33 mouse cellular contexts compared by ENCODE assay signal in genomic region chr10:77556631-77557030, GRCm38 (mm10). TPM values are rescaled to one million over a fixed set of nuclear protein-coding genes. Genes with fewer than 3 reads are reported as not detected.
DNase-seq lines count a peak whose midpoint lies in the region; ATAC-seq and TF ChIP-seq lines count a peak whose summit lies in the region.
"Had no signal": no experiment of that assay in that cellular context is flagged by ENCODE, and none has a peak within 500 bp of the region (broad histone marks: within the 10 kb centered on the region; RNA-seq: fewer than 3 reads in every experiment).

No protein-coding gene starts in this region.

- no peak overlapping the region for H3K4me3 ChIP-seq in layer of hippocampus, adult 2 months
- H3K4me3 ChIP-seq in forebrain, embryonic 16.5 days (replicated peaks; ENCODE audit: low read length), result no peak overlapping the region
- H3K4me3 ChIP-seq: forebrain, embryonic 13.5 days; hindbrain, embryonic 13.5 days; kidney, embryonic 15.5 days; left cerebral cortex, adult 2 months; limb, embryonic 13.5 days; lung, embryonic 15.5 days; midbrain, embryonic 10.5 days; midbrain, embryonic 15.5 days; neural tube, embryonic 15.5 days; stomach, embryonic 15.5 days had no signal

- peak; percentile 39 to 70 for DNase-seq in layer of hippocampus, adult 2 months (ENCODE audit: low spot score in 2 of 2)
- no peak for DNase-seq in layer of hippocampus, adult 9-10 months (ENCODE audit: low spot score)
- DNase-seq in cerebellum, postnatal 4 days (ENCODE audit: low spot score in 2 of 2), result no peak
- DNase-seq in adrenal gland, postnatal 14 days, result no peak
- DNase-seq: adrenal gland, postnatal 36 days; cerebellum, adult 2 months; cerebellum, postnatal 25 days; gastrocnemius, postnatal 14 days; heart, postnatal 14 days; kidney, adult 11 months; kidney, postnatal 36 days; retina, postnatal 1 day; right cerebral cortex, postnatal 25 days; thymus, postnatal 14 days had no signal

- H3K4me2 ChIP-seq in forebrain, embryonic 16.5 days (ENCODE audit: low read length), result no peak overlapping the region
- H3K4me2 ChIP-seq: forebrain, embryonic 13.5 days; hindbrain, embryonic 13.5 days; kidney, embryonic 15.5 days; limb, embryonic 13.5 days; liver, embryonic 11.5 days; lung, embryonic 15.5 days; midbrain, embryonic 15.5 days; neural tube, embryonic 15.5 days; stomach, embryonic 15.5 days had no signal

- H3K9ac ChIP-seq in forebrain, embryonic 16.5 days (replicated peaks; ENCODE audit: low read depth, low read length), result no peak overlapping the region
- H3K9ac ChIP-seq: forebrain, embryonic 13.5 days; hindbrain, embryonic 13.5 days; kidney, embryonic 15.5 days; limb, embryonic 13.5 days; lung, embryonic 15.5 days; midbrain, embryonic 15.5 days; neural tube, embryonic 15.5 days; stomach, embryonic 15.5 days had no signal

- H3K4me1 ChIP-seq in forebrain, embryonic 16.5 days (replicated peaks; ENCODE audit: control insufficient read depth, insufficient read depth, low read length), result no peaks in the 10 kb centered on the region
- H3K4me1 ChIP-seq: forebrain, embryonic 13.5 days; hindbrain, embryonic 13.5 days; kidney, embryonic 15.5 days; limb, embryonic 13.5 days; lung, embryonic 15.5 days; midbrain, embryonic 10.5 days; midbrain, embryonic 15.5 days; neural tube, embryonic 15.5 days; stomach, embryonic 15.5 days had no signal

- no peak for TF ChIP-seq CTCF in layer of hippocampus, adult 2 months (conservative IDR thresholded peaks at IDR 0.05)

- WGBS in forebrain, embryonic 16.5 days, result 90% methylated on average over 7 of the region's 7 CpGs

- no peaks in the 10 kb centered on the region for H3K36me3 ChIP-seq in forebrain, embryonic 16.5 days (ENCODE audit: control insufficient read depth, insufficient read depth)
- H3K36me3 ChIP-seq: hindbrain, embryonic 13.5 days; kidney, embryonic 15.5 days; limb, embryonic 13.5 days; lung, embryonic 15.5 days; midbrain, embryonic 10.5 days; midbrain, embryonic 15.5 days; neural tube, embryonic 15.5 days; stomach, embryonic 15.5 days had no signal

- no peak overlapping the region for H3K27ac ChIP-seq in layer of hippocampus, adult 2 months
- H3K27ac ChIP-seq in forebrain, embryonic 16.5 days (ENCODE audit: low read length), result no peak overlapping the region
- H3K27ac ChIP-seq: forebrain, embryonic 13.5 days; hindbrain, embryonic 13.5 days; kidney, embryonic 15.5 days; left cerebral cortex, adult 2 months; limb, embryonic 13.5 days; lung, embryonic 15.5 days; midbrain, embryonic 10.5 days; midbrain, embryonic 15.5 days; neural tube, embryonic 15.5 days; stomach, embryonic 15.5 days had no signal

- no peaks in the 10 kb centered on the region for H3K9me3 ChIP-seq in forebrain, embryonic 16.5 days (ENCODE audit: control insufficient read depth, low read length)
- H3K9me3 ChIP-seq: forebrain, embryonic 13.5 days; hindbrain, embryonic 13.5 days; kidney, embryonic 15.5 days; limb, embryonic 13.5 days; lung, embryonic 15.5 days; midbrain, embryonic 10.5 days; midbrain, embryonic 15.5 days; neural tube, embryonic 15.5 days; stomach, embryonic 15.5 days had no signal

- no peaks in the 10 kb centered on the region for H3K27me3 ChIP-seq in forebrain, embryonic 16.5 days (replicated peaks; ENCODE audit: control insufficient read depth, insufficient read depth, low read length)
- H3K27me3 ChIP-seq: CH12.LX; forebrain, embryonic 13.5 days; hindbrain, embryonic 13.5 days; kidney, embryonic 15.5 days; limb, embryonic 13.5 days; lung, embryonic 15.5 days; midbrain, embryonic 15.5 days; neural tube, embryonic 15.5 days; stomach, embryonic 15.5 days had no signal

- peak; percentile 81 for ATAC-seq in CD4-positive, CD25-positive, alpha-beta regulatory T cell, adult 4 months
- ATAC-seq in inflammation-experienced regulatory T-cells, adult 6 months, result peak; percentile 79
- no peak for ATAC-seq in forebrain, embryonic 16.5 days
- ATAC-seq: forebrain, embryonic 13.5 days; midbrain, embryonic 15.5 days had no signal

RNA-seq across cellular contexts. Expression of gene Pttg1ip, which starts 24.9 kb away (rescaled TPM):
- total RNA-seq in layer of hippocampus, adult 2 months (2021), result 10 to 100 TPM; 76.9 to 77.5 TPM
- 100 to 1,000 TPM; 107 to 179 TPM for polyA plus RNA-seq in CD4-positive, CD25-positive, alpha-beta regulatory T cell, adult 4 months (2017; shearing (Covaris generic))
- polyA plus RNA-seq in inflammation-experienced regulatory T-cells, adult 6 months (2017; shearing (Covaris generic)), result 100 to 1,000 TPM in 2 of 3 experiments, 10 to 100 TPM in 1; 83.7 to 113 (median 112) TPM
- polyA plus RNA-seq in forebrain, embryonic 16.5 days (2015; fragmentation: Nextera tagmentation; extraction: Ambion mirVana), result 73.3 and 80.5 TPM in 2 replicates
- total RNA-seq in adrenal gland, postnatal 14 days (2021), result 168 and 172 TPM in 2 replicates

RNA-seq across cellular contexts. Expression of gene Itgb2, which starts 26.6 kb away (rescaled TPM):
- total RNA-seq in layer of hippocampus, adult 2 months (2021), result 1 to 10 TPM; 3.3 to 4.6 TPM
- 100 to 1,000 TPM; 449 to 774 TPM for polyA plus RNA-seq in CD4-positive, CD25-positive, alpha-beta regulatory T cell, adult 4 months (2017; shearing (Covaris generic))
- 100 to 1,000 TPM; 493 to 517 (median 499) TPM for polyA plus RNA-seq in inflammation-experienced regulatory T-cells, adult 6 months (2017; shearing (Covaris generic))
- polyA plus RNA-seq in forebrain, embryonic 16.5 days (2015; fragmentation: Nextera tagmentation; extraction: Ambion mirVana), result 0.80 and 0.85 TPM in 2 replicates
- total RNA-seq in adrenal gland, postnatal 14 days (2021), result 5.8 and 16.0 TPM in 2 replicates

RNA-seq across cellular contexts. Expression of gene Fam207a, which starts 41.0 kb away (rescaled TPM):
- total RNA-seq in layer of hippocampus, adult 2 months (2021), result 10 to 100 TPM; 32.8 to 35.2 TPM
- 10 to 100 TPM; 11.8 to 14.3 TPM for polyA plus RNA-seq in CD4-positive, CD25-positive, alpha-beta regulatory T cell, adult 4 months (2017; shearing (Covaris generic))
- 10 to 100 TPM; 13.7 to 16.1 (median 15.1) TPM for polyA plus RNA-seq in inflammation-experienced regulatory T-cells, adult 6 months (2017; shearing (Covaris generic))
- polyA plus RNA-seq in forebrain, embryonic 16.5 days (2015; fragmentation: Nextera tagmentation; extraction: Ambion mirVana), result 41.6 and 42.8 TPM in 2 replicates
- total RNA-seq in adrenal gland, postnatal 14 days (2021), result 21.6 and 27.2 TPM in 2 replicates

RNA-seq across cellular contexts. Expression of gene Sumo3, which starts 49.3 kb away (rescaled TPM):
- 100 to 1,000 TPM; 131 to 138 TPM for total RNA-seq in layer of hippocampus, adult 2 months (2021)
- 100 to 1,000 TPM in 1 of 2 experiments, 10 to 100 TPM in 1; 96.6 to 109 TPM for polyA plus RNA-seq in CD4-positive, CD25-positive, alpha-beta regulatory T cell, adult 4 months (2017; shearing (Covaris generic))
- 10 to 100 TPM; 73.1 to 90.7 (median 74.3) TPM for polyA plus RNA-seq in inflammation-experienced regulatory T-cells, adult 6 months (2017; shearing (Covaris generic))
- 335 and 349 TPM in 2 replicates for polyA plus RNA-seq in forebrain, embryonic 16.5 days (2015; fragmentation: Nextera tagmentation; extraction: Ambion mirVana)
- total RNA-seq in adrenal gland, postnatal 14 days (2021), result 93.0 and 111 TPM in 2 replicates

RNA-seq across cellular contexts. Expression of gene Gm49325, which starts 49.4 kb away (rescaled TPM):
- total RNA-seq in layer of hippocampus, adult 2 months (2021), result 10 to 100 TPM; 18.3 to 27.0 TPM
- polyA plus RNA-seq in CD4-positive, CD25-positive, alpha-beta regulatory T cell, adult 4 months (2017; shearing (Covaris generic)), result 1 to 10 TPM in 1 of 2 experiments, not detected in 1; 3.0 TPM
- polyA plus RNA-seq in inflammation-experienced regulatory T-cells, adult 6 months (2017; shearing (Covaris generic)), result 10 to 100 TPM in 1 of 3 experiments, 1 to 10 TPM in 1, not detected in 1; 3.6 to 10.0 TPM
- polyA plus RNA-seq in forebrain, embryonic 16.5 days (2015; fragmentation: Nextera tagmentation; extraction: Ambion mirVana), result 1.2 and 8.4 TPM in 2 replicates
- total RNA-seq in adrenal gland, postnatal 14 days (2021), result 23.6 and 31.5 TPM in 2 replicates
- total RNA-seq: granulocyte monocyte progenitor cell, adult 5-6 weeks; megakaryocyte progenitor cell, adult 5-6 weeks had no signal
- polyA plus RNA-seq: forebrain, embryonic 13.5 days; heart, embryonic 14.5 days; liver, embryonic 16.5 days; midbrain, embryonic 15.5 days had no signal

Comparison
In these comparisons a context has a peak if more than half of its experiments do, and no peak if none do; other contexts are left out.
1. DNase-seq: peak in layer of hippocampus, adult 2 months (2 of 2); none in layer of hippocampus, adult 9-10 months (single experiment), cerebellum, postnatal 4 days (0 of 2) and adrenal gland, postnatal 14 days (single experiment).
2. RNA of gene Itgb2, which starts 26.6 kb away (polyA plus RNA-seq): 449 to 774 TPM in CD4-positive, CD25-positive, alpha-beta regulatory T cell, adult 4 months and 493 to 517 TPM in inflammation-experienced regulatory T-cells, adult 6 months; 0.80 to 0.85 TPM in forebrain, embryonic 16.5 days; every median in the first group is over 100 times any median in the second.